Mouse (Mus musculus): ENCODE measurements around the gene Dot1l. TPM values are rescaled to one million over a fixed set of nuclear protein-coding genes. Genes with fewer than 3 reads are reported as not detected.

Dot1l gene
- total and polyA plus RNA-seq, 3 experiments, result 3.3 to 43.8 (median 13.3) TPM

GRCm38 (mm10) chr10:80784871-80785270 is 29.9 kb downstream of the Dot1l start:
- no peak overlapping the region for H3K4me3 ChIP-seq (replicated peaks in 1 of 3; ENCODE audit: low read depth in 2 of 3, low read length in 2 of 3, poor library complexity in 1 of 3)
- H3K27ac ChIP-seq (ENCODE audit: insufficient read depth, low read depth), result no peak overlapping the region
- H3K4me2 ChIP-seq (ENCODE audit: insufficient read depth, low read depth, poor library complexity, severe bottlenecking), result no peak overlapping the region
- H3K27me3 ChIP-seq (replicated peaks), result no peaks in the 10 kb centered on the region
- dilution Hi-C loops (cut with MboI; ENCODE audit: extremely low pct_ligation_motif_present, extremely low pct_unique_long_range_greater_than_20kb, low sequenced_read_pairs), result no loop called here
- TF ChIP-seq ZKSCAN1 (IDR thresholded peaks at IDR 0.05; ENCODE audit: borderline replicate concordance, low read depth, low read length) (no peak), CHD1 (IDR thresholded peaks at IDR 0.05; ENCODE audit: low read depth, low read length) (no peak), NELFE (IDR thresholded peaks at IDR 0.05; ENCODE audit: low read depth, low read length) (no peak), IRF4 (IDR thresholded peaks at IDR 0.05; ENCODE audit: low read depth, low read length) (no peak), MAFK (IDR thresholded peaks at IDR 0.05; ENCODE audit: insufficient replicate concordance, low read length) (no peak), JUND (conservative IDR thresholded peaks at IDR 0.05; ENCODE audit: low read depth, low read length) (no peak), E2F4 (IDR thresholded peaks at IDR 0.05; ENCODE audit: insufficient replicate concordance, low read depth, low read length) (no peak), UBTF (IDR thresholded peaks at IDR 0.05; ENCODE audit: low read depth, low read length) (no peak), MAZ (IDR thresholded peaks at IDR 0.05; ENCODE audit: low read depth, low read length) (no peak), BHLHE40 (IDR thresholded peaks at IDR 0.05; ENCODE audit: low read depth, low read length) (no peak), ZNF384 (IDR thresholded peaks at IDR 0.05; ENCODE audit: low read depth, low read length) (no peak), EP300 (IDR thresholded peaks at IDR 0.05; ENCODE audit: low read length) (no peak)
- no peak overlapping the region for H3K9ac ChIP-seq (ENCODE audit: insufficient read depth, low read depth)
- peaks cover 94 to 99% of the 10 kb centered on the region in 2 experiments for H3K36me3 ChIP-seq (replicated peaks in 1 of 2; ENCODE audit: control insufficient read depth in 1 of 2, insufficient read depth in 1 of 2, low read length in 1 of 2)
- DNase-seq (ENCODE audit: extremely low read depth), result no peak
- in situ Hi-C loops (cut with MboI; ENCODE audit: low pct_ligation_motif_present, low pct_unique_long_range_greater_than_20kb, low sequenced_read_pairs), result no loop called here
- H3K9me3 ChIP-seq (replicated peaks; ENCODE audit: low read length), result no peaks in the 10 kb centered on the region
- no peaks in the 10 kb centered on the region for H3K79me2 ChIP-seq (replicated peaks; ENCODE audit: control insufficient read depth, extremely low read depth, insufficient read depth, poor library complexity, severe bottlenecking)
- H3K4me1 ChIP-seq (ENCODE audit: control insufficient read depth in 1 of 2, insufficient read depth in 2 of 2), result no peaks in the 10 kb centered on the region

GRCm38 (mm10) chr10:80785963-80786362 is 31.0 kb downstream of the Dot1l start:
- no peaks in the 10 kb centered on the region for H3K9me3 ChIP-seq (replicated peaks; ENCODE audit: low read length)
- dilution Hi-C loops (cut with MboI; ENCODE audit: extremely low pct_ligation_motif_present, extremely low pct_unique_long_range_greater_than_20kb, low sequenced_read_pairs), result no loop called here
- no peaks in the 10 kb centered on the region for H3K4me1 ChIP-seq (ENCODE audit: control insufficient read depth in 1 of 2, insufficient read depth in 2 of 2)
- no peak overlapping the region for H3K4me3 ChIP-seq (replicated peaks in 1 of 3; ENCODE audit: low read depth in 2 of 3, low read length in 2 of 3, poor library complexity in 1 of 3)
- H3K36me3 ChIP-seq (replicated peaks in 1 of 2; ENCODE audit: control insufficient read depth in 1 of 2, insufficient read depth in 1 of 2, low read length in 1 of 2), result peaks cover 98 to 99% of the 10 kb centered on the region in 2 experiments
- no peak overlapping the region for H3K4me2 ChIP-seq (ENCODE audit: insufficient read depth, low read depth, poor library complexity, severe bottlenecking)
- in situ Hi-C loops (cut with MboI; ENCODE audit: low pct_ligation_motif_present, low pct_unique_long_range_greater_than_20kb, low sequenced_read_pairs), result no loop called here
- H3K27me3 ChIP-seq (replicated peaks), result no peaks in the 10 kb centered on the region
- H3K9ac ChIP-seq (ENCODE audit: insufficient read depth, low read depth), result no peak overlapping the region
- TF ChIP-seq IRF4 (IDR thresholded peaks at IDR 0.05; ENCODE audit: low read depth, low read length) (no peak), NRF1 (IDR thresholded peaks at IDR 0.05; ENCODE audit: low read depth, low read length) (no peak), ZC3H11A (IDR thresholded peaks at IDR 0.05; ENCODE audit: low read depth, low read length) (no peak), BHLHE40 (IDR thresholded peaks at IDR 0.05; ENCODE audit: low read depth, low read length) (no peak), CHD1 (IDR thresholded peaks at IDR 0.05; ENCODE audit: low read depth, low read length) (no peak), GABPA (IDR thresholded peaks at IDR 0.05; ENCODE audit: insufficient replicate concordance, low read depth, low read length) (no peak), MYC (IDR thresholded peaks at IDR 0.05; ENCODE audit: low read depth, low read length) (no peak), SMC3 (IDR thresholded peaks at IDR 0.05; ENCODE audit: low read depth, low read length) (no peak), CHD2 (IDR thresholded peaks at IDR 0.05; ENCODE audit: low read length) (no peak), PAX5 (IDR thresholded peaks at IDR 0.05; ENCODE audit: low read length) (no peak), UBTF (IDR thresholded peaks at IDR 0.05; ENCODE audit: low read depth, low read length) (no peak), USF2 (conservative IDR thresholded peaks at IDR 0.05; ENCODE audit: low read depth, low read length) (no peak), JUND (conservative IDR thresholded peaks at IDR 0.05; ENCODE audit: low read depth, low read length) (no peak), E2F4 (IDR thresholded peaks at IDR 0.05; ENCODE audit: insufficient replicate concordance, low read depth, low read length) (no peak), MAZ (IDR thresholded peaks at IDR 0.05; ENCODE audit: low read depth, low read length) (no peak), SIN3A (IDR thresholded peaks at IDR 0.05; ENCODE audit: low read length) (no peak), POLR2A (IDR thresholded peaks at IDR 0.05; ENCODE audit: low read depth, low read length) (no peak), ELF1 (IDR thresholded peaks at IDR 0.05; ENCODE audit: low read depth, low read length) (no peak)
- no peak overlapping the region for H3K27ac ChIP-seq (ENCODE audit: insufficient read depth, low read depth)
- no peak for DNase-seq (ENCODE audit: extremely low read depth)
- H3K79me2 ChIP-seq (replicated peaks; ENCODE audit: control insufficient read depth, extremely low read depth, insufficient read depth, poor library complexity, severe bottlenecking), result no peaks in the 10 kb centered on the region
